Mouse (Mus musculus): Measurements from ENCODE around the gene Plxnd1. TPM values are rescaled to one million over a fixed set of nuclear protein-coding genes. Genes with fewer than 3 reads are reported as not detected.

The Plxnd1 gene
- total and polyA plus RNA-seq, 3 experiments = 27.7 to 73.8 (median 63.2) TPM

DNA sequence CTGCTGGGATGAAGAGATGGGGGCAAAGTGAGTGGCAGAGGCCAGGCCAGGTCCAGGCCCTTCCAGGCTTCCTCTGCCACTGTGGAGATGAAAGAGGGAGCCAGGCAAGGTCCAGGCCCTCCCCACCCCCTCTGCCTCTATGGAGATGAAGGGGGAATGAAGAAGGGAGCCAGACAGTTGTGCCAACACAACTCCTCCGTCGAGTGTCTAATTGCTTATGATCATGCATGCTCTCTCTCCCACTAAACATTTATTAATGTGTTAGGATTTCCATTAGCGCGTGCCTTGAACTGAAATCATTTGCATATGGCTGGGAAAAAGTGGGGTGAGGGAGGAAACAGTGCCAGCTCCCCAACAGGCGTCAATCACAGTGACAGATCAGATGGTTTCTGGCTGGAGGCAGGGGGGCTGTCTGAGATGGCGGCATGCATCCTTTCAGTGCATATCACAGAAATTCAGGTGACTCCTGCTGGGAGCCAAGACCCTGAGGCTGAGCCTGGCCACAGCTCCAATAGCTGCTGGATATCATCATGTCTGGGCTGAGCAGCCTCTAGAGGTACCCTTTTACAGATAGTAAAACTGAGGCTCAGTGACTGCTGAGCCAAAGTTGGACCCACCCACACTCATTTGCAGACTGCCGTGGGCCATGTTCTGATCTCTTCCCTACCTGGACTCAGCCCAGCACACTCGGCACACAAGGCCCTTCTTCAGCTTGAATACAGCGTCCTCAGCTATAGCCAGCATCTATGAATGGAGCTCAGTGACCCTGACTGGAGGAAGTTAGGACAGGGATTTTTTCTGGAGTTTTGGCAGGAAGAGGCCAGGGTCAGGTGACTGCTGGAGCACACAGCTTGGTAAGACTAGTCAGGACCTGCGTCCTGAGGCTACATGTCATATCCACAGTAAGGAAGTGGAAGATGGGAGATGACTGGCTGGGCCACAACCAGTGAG, 67.2 kb downstream of the Plxnd1 start:
- Histone ChIP-seq H3K36me3 (replicated peaks in 1 of 2; ENCODE audit: control insufficient read depth in 1 of 2, insufficient read depth in 1 of 2, low read length in 1 of 2) (peaks cover 0 to 18% of the 10 kb centered on the region in 2 experiments), H3K79me2 (replicated peaks; ENCODE audit: control insufficient read depth, extremely low read depth, insufficient read depth, poor library complexity, severe bottlenecking) (no peaks in the 10 kb centered on the region), H3K4me2 (ENCODE audit: insufficient read depth, low read depth, poor library complexity, severe bottlenecking) (no peak overlapping the region), H3K9ac (ENCODE audit: insufficient read depth, low read depth) (no peak overlapping the region), H3K27me3 (replicated peaks) (no peaks in the 10 kb centered on the region), H3K4me1 (ENCODE audit: control insufficient read depth in 1 of 2, insufficient read depth in 2 of 2) (peaks cover 7 to 20% of the 10 kb centered on the region in 2 experiments; a peak in 3 of 4 replicates), H3K27ac (ENCODE audit: insufficient read depth, low read depth) (no peak overlapping the region), H3K9me3 (replicated peaks; ENCODE audit: low read length) (no peaks in the 10 kb centered on the region), H3K4me3 (replicated peaks in 1 of 3; ENCODE audit: low read depth in 2 of 3, low read length in 2 of 3, poor library complexity in 1 of 3) (no peak overlapping the region)
- no peak for DNase-seq (ENCODE audit: extremely low read depth)
- dilution Hi-C loops (cut with MboI; ENCODE audit: extremely low pct_ligation_motif_present, extremely low pct_unique_long_range_greater_than_20kb, low sequenced_read_pairs) (no loop called here), in situ Hi-C loops (cut with MboI; ENCODE audit: low pct_ligation_motif_present, low pct_unique_long_range_greater_than_20kb, low sequenced_read_pairs) (no loop called here)
- TF ChIP-seq USF1 (IDR thresholded peaks at IDR 0.05; ENCODE audit: low read depth, low read length) (no peak), ZNF384 (IDR thresholded peaks at IDR 0.05; ENCODE audit: low read depth, low read length) (no peak), EP300 (IDR thresholded peaks at IDR 0.05; ENCODE audit: low read length) (no peak), MAFK (IDR thresholded peaks at IDR 0.05; ENCODE audit: insufficient replicate concordance, low read length) (no peak), IRF4 (IDR thresholded peaks at IDR 0.05; ENCODE audit: low read depth, low read length) (no peak), JUND (conservative IDR thresholded peaks at IDR 0.05; ENCODE audit: low read depth, low read length) (no peak), TCF12 (IDR thresholded peaks at IDR 0.05; ENCODE audit: low read depth, low read length) (no peak), RAD21 (IDR thresholded peaks at IDR 0.05; ENCODE audit: low read depth, low read length) (no peak), TBP (conservative IDR thresholded peaks at IDR 0.05; ENCODE audit: low read depth, low read length) (no peak), MYC (IDR thresholded peaks at IDR 0.05; ENCODE audit: low read depth, low read length) (no peak), RCOR1 (conservative IDR thresholded peaks at IDR 0.05; ENCODE audit: low read depth, low read length) (no peak), GABPA (IDR thresholded peaks at IDR 0.05; ENCODE audit: insufficient replicate concordance, low read depth, low read length) (no peak)

DNA sequence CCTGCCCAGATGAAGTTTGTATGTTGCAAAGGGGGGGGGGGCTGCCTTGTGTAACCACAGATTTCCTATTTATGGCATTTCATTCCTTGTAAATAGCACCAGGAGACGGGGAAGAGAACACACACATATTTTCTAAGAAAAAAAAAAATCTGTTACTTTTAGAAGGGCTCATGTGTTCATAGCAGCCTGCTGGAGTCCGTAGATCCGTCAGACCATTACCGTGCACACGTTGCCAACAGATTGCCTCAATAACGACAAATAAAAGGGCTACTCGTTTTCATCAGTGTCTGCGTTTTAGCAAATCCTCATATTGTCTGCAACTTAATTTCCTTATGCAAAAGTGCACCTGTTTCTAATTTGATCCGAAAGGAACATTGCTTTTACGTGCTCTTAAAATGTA, 68.4 kb downstream of the Plxnd1 start:
- no peak for TF ChIP-seq JUND (conservative IDR thresholded peaks at IDR 0.05; ENCODE audit: low read depth, low read length)
- TF ChIP-seq MAX (IDR thresholded peaks at IDR 0.05; ENCODE audit: low read length) = no peak
- TF ChIP-seq TCF12 (IDR thresholded peaks at IDR 0.05; ENCODE audit: low read depth, low read length) = no peak
- TF ChIP-seq ZNF384 (IDR thresholded peaks at IDR 0.05; ENCODE audit: low read depth, low read length) = no peak
- TF ChIP-seq ETS1 (conservative IDR thresholded peaks at IDR 0.05; ENCODE audit: low read depth, low read length) = no peak
- TF ChIP-seq MXI1 (IDR thresholded peaks at IDR 0.05; ENCODE audit: low read depth, low read length) = no peak
- no peak for TF ChIP-seq PAX5 (IDR thresholded peaks at IDR 0.05; ENCODE audit: low read length)

More for the DNA sequence above, 68.4 kb downstream of the Plxnd1 start:
- H3K27ac ChIP-seq (ENCODE audit: insufficient read depth, low read depth) = no peak overlapping the region
- no peak overlapping the region for H3K9ac ChIP-seq (ENCODE audit: insufficient read depth, low read depth)
- in situ Hi-C loops (cut with MboI; ENCODE audit: low pct_ligation_motif_present, low pct_unique_long_range_greater_than_20kb, low sequenced_read_pairs) (no loop called here), dilution Hi-C loops (cut with MboI; ENCODE audit: extremely low pct_ligation_motif_present, extremely low pct_unique_long_range_greater_than_20kb, low sequenced_read_pairs) (no loop called here)
- H3K4me1 ChIP-seq (ENCODE audit: control insufficient read depth in 1 of 2, insufficient read depth in 2 of 2) = peaks cover 7 to 20% of the 10 kb centered on the region in 2 experiments; a peak in 3 of 4 replicates
- no peaks in the 10 kb centered on the region for H3K9me3 ChIP-seq (replicated peaks; ENCODE audit: low read length)
- H3K27me3 ChIP-seq (replicated peaks) = no peaks in the 10 kb centered on the region
- no peak overlapping the region for H3K4me2 ChIP-seq (ENCODE audit: insufficient read depth, low read depth, poor library complexity, severe bottlenecking)
- no peaks in the 10 kb centered on the region for H3K79me2 ChIP-seq (replicated peaks; ENCODE audit: control insufficient read depth, extremely low read depth, insufficient read depth, poor library complexity, severe bottlenecking)
- no peak overlapping the region for H3K4me3 ChIP-seq (replicated peaks in 1 of 3; ENCODE audit: low read depth in 2 of 3, low read length in 2 of 3, poor library complexity in 1 of 3)
- H3K36me3 ChIP-seq (replicated peaks in 1 of 2; ENCODE audit: control insufficient read depth in 1 of 2, insufficient read depth in 1 of 2, low read length in 1 of 2) = peaks cover 0 to 18% of the 10 kb centered on the region in 2 experiments
- DNase-seq (ENCODE audit: extremely low read depth) = no peak

All from CH12.LX (cell line).